Mouse (Mus musculus): ENCODE results near the gene Tbc1d32. TPM values are rescaled to one million over a fixed set of nuclear protein-coding genes. Genes with fewer than 3 reads are reported as not detected.

Gene Tbc1d32
- polyA plus RNA-seq, 1 experiment from 2014 or later, result 3.9 TPM

DNA sequence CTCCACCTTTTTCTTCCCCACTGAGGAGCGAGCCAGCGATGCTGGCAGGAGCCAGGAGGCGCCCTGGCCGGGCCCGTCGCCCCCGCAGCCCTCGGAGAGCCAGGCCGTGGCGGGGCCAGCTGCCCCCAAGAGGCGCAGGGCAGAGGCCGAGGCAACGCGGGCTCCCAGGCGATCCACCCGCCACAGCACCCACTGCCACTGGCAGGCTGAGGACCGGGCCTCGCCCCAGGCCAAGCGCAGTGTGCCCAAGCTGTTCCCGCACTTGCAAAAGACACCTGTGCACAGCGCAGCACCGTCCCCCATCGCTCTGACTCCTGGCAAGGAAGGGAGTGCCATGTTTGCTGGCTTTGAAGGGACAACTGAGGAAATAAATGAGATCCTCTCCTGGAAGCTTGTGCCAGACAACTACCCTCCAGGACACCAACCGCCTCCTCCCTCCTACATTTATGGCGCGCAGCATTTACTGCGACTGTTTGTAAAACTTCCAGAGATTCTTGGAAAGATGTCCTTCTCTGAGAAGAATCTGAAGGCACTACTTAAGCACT, 112.8 kb downstream of the Tbc1d32 start:
- Histone ChIP-seq H3K4me1 (ENCODE audit: insufficient read depth, low read length) (peaks cover 11% of the 10 kb centered on the region; the same call in 1 of the 2 replicates), H3K9me3 (ENCODE audit: low read length) (no peaks in the 10 kb centered on the region), H3K4me2 (replicated peaks; ENCODE audit: low read depth, low read length) (peak overlapping the region; percentile 87), H3K4me3 (ENCODE audit: low read length) (peak overlapping the region; percentile 65), H3K36me3 (ENCODE audit: insufficient read depth, low read length) (0 out of 2 replicates have a peak, but pooled peaks cover 8% of the 10 kb centered on the region), H3K27ac (ENCODE audit: low read length) (peak overlapping the region; percentile 75), H3K27me3 (ENCODE audit: insufficient read depth, low read length) (no peaks in the 10 kb centered on the region), H3K9ac (replicated peaks; ENCODE audit: low read length) (peak overlapping the region; percentile 77)
- ATAC-seq (ENCODE audit: low FRiP score, low TSS enrichment), result peak; percentile 80
- 20% methylated on average over 27 of the region's 27 CpGs for WGBS

DNA sequence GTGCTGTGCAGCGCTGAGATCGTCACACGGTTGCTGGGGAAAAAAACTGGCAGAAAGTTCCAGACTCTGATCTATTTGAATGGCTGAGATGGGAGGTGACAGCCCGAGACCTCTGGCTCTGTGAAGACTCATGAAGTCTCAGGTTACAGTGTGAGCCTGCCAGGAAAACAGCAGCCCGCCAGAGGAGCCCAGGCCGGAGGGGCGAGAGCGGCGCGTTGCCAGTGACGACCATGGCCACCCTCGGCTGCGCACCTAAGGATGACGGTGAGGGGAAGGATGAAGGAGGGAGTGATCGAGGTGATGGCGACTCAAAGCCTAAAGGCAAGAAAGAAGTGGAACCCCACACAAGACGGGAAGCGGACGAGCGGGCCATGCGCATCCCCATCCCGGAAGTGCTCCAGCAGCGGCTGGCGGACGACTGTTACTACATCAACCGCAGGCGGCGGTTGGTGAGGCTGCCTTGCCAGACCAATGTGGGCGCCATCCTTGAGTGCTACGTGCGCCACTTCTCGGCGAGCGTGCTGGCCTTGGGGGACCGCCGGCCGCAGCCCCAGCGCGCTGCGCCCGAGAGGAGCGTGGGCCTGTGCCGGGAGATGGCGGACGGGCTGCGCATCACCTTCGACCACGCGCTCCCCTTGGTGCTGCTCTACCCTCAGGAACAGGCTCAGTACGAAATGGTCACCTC, 113.4 kb downstream of the Tbc1d32 start:
- no peaks in the 10 kb centered on the region for H3K27me3 ChIP-seq (ENCODE audit: insufficient read depth, low read length)
- H3K4me2 ChIP-seq (replicated peaks; ENCODE audit: low read depth, low read length), result peak overlapping the region; percentile 87
- ATAC-seq (ENCODE audit: low FRiP score, low TSS enrichment), result peak; percentile 96
- H3K4me1 ChIP-seq (ENCODE audit: insufficient read depth, low read length), result peaks cover 11% of the 10 kb centered on the region; the same call in 1 of the 2 replicates
- under 1% methylated on average over 47 of the region's 50 CpGs for WGBS
- 0 out of 2 replicates have a peak, but pooled peaks cover 8% of the 10 kb centered on the region for H3K36me3 ChIP-seq (ENCODE audit: insufficient read depth, low read length)
- H3K4me3 ChIP-seq (ENCODE audit: low read length), result peak overlapping the region; percentile 65
- H3K9me3 ChIP-seq (ENCODE audit: low read length), result no peaks in the 10 kb centered on the region
- peak overlapping the region; percentile 75 for H3K27ac ChIP-seq (ENCODE audit: low read length)
- peak overlapping the region; percentile 77 for H3K9ac ChIP-seq (replicated peaks; ENCODE audit: low read length)

DNA sequence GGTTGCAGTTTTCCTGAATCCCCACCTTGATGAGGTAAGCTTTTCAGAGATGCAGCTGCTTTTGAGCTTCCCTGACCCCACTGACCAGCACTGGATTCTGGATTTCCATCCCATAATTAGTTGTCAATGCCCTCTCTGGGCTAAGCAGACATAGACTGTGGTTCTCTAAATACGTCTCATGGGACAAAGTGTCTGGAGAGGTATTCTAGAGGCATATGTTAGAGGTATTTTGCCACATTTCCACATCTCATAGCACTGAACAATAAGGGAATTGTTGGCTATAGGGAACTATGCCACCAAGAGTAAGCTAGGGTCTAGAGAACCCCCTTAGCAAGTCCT, 121.5 kb downstream of the Tbc1d32 start:
- Histone ChIP-seq H3K36me3 (ENCODE audit: insufficient read depth, low read length) (no peaks in the 10 kb centered on the region), H3K9ac (replicated peaks; ENCODE audit: low read length) (peak overlapping the region; percentile 43), H3K27me3 (ENCODE audit: insufficient read depth, low read length) (no peaks in the 10 kb centered on the region), H3K4me1 (ENCODE audit: insufficient read depth, low read length) (0 out of 2 replicates have a peak, but pooled peaks cover 8% of the 10 kb centered on the region), H3K4me3 (ENCODE audit: low read length) (peak overlapping the region; percentile 28), H3K27ac (ENCODE audit: low read length) (no peak overlapping the region), H3K9me3 (ENCODE audit: low read length) (0 out of 2 replicates have a peak, but pooled peaks cover 3% of the 10 kb centered on the region), H3K4me2 (replicated peaks; ENCODE audit: low read depth, low read length) (peak overlapping the region; percentile 47)
- ATAC-seq (ENCODE audit: low FRiP score, low TSS enrichment), result no peak
- WGBS, result 46% methylated on average over 1 of the region's 1 CpGs

DNA sequence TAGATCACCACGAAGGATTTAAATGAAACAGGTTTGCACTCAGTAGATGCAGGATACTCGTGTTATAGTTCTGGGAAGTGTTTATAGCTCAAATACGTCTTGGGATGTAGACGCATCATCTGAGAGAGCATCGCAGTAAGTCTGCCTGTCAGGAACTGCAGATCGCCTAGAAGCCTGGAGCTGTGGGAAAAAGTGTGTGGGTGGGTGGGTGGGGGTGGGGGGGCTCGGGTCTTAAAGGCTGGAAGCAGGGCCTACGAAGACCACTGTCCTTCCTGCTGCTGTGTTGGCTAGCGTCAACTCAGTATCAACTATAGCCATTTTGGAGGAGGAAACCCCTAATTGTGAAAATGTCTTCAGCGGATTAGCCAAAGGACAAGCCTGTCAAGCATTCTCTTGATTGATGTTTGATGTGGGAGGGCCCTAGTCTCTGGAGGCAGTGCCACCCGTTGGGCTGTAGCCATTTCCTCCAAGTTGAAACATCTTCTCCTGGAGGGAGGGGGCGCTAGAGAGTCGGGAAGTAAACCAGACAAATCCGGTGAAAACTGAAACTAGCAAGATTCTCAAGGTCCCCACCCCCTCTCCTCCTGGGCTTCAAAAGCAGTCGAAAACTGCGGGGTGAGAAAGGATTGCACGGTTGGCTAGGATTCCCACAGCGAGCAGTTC, 122.0 kb downstream of the Tbc1d32 start, which contains the start of gene Msl3l2:
Gene Msl3l2 (plus strand): TSS at position 585 of the 663 bp plus-strand sequence.
- ATAC-seq (ENCODE audit: low FRiP score, low TSS enrichment), result peak; percentile 92
- H3K27me3 ChIP-seq (ENCODE audit: insufficient read depth, low read length), result no peaks in the 10 kb centered on the region
- H3K4me3 ChIP-seq (ENCODE audit: low read length), result peak within 1 kb of the TSS; percentile 28
- 0 out of 2 replicates have a peak, but pooled peaks cover 3% of the 10 kb centered on the region for H3K9me3 ChIP-seq (ENCODE audit: low read length)
- H3K4me2 ChIP-seq (replicated peaks; ENCODE audit: low read depth, low read length), result peak within 1 kb of the TSS; percentile 47
- WGBS, result 24% methylated on average over 18 of the region's 18 CpGs
- 0 out of 2 replicates have a peak, but pooled peaks cover 8% of the 10 kb centered on the region for H3K4me1 ChIP-seq (ENCODE audit: insufficient read depth, low read length)
- no peaks in the 10 kb centered on the region for H3K36me3 ChIP-seq (ENCODE audit: insufficient read depth, low read length)
- H3K9ac ChIP-seq (replicated peaks; ENCODE audit: low read length), result peak within 1 kb of the TSS; percentile 43
- no peak within 1 kb of the TSS for H3K27ac ChIP-seq (ENCODE audit: low read length)

DNA sequence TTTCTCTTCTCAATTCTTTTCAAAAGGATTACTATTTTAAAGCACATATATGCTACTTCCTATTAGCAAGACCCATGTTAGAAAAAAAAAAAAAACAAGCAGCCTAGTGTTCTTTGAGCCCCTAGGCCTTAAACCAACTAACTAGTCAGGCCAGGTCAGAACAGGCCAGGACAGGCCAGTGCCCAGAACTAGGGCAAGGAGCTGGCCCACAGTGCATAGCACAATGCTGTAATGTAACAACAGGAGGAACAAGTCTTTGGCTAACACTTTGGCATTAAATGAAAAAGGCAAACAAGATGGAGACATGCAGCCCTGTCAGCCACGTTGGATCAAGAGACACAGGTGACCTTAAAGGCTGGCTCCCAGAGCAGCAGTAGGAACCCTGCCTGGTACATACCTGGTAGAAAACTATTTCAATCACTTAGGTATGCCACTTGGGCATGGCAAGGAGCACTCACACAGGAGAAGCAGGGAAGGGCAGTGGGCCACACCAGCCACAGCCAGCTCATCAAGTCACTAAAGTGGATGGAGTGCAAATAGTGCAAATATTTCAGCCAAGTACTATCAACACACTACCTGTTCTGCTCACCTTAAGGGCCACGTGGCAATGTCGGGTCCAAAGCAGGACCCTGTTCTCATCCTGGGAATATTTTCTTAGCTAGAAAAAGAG, 128.7 kb downstream of the Tbc1d32 start:
- H3K4me2 ChIP-seq (replicated peaks; ENCODE audit: low read depth, low read length), result no peak overlapping the region
- 94% methylated on average over 3 of the region's 3 CpGs for WGBS

DNA sequence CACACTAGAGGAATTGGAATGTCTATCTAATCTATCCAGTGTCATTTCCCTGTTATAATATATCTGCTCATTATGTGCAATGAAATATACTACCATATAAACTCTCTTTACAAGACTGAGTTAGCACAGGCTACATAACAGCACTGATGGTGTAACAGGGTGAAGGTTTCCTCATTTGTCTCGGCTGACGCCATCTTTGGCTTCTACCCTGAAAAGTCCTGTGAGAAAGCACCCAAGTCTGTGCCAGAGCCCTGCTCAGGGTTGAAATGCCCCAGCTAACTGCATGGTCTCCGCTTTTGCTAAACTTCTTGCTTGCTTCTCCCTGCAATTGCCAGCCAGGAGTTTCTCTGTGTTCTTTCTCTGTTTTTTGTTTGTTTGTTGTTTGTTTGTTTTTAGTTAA, 129.4 kb downstream of the Tbc1d32 start:
- no peaks in the 10 kb centered on the region for H3K4me1 ChIP-seq (ENCODE audit: insufficient read depth, low read length)
- 86% methylated on average over 3 of the region's 3 CpGs for WGBS
- no peak overlapping the region for H3K4me2 ChIP-seq (replicated peaks; ENCODE audit: low read depth, low read length)
- H3K27me3 ChIP-seq (ENCODE audit: insufficient read depth, low read length), result no peaks in the 10 kb centered on the region
- no peak overlapping the region for H3K4me3 ChIP-seq (ENCODE audit: low read length)
- no peaks in the 10 kb centered on the region for H3K36me3 ChIP-seq (ENCODE audit: insufficient read depth, low read length)
- 0 out of 2 replicates have a peak, but pooled peaks cover 3% of the 10 kb centered on the region for H3K9me3 ChIP-seq (ENCODE audit: low read length)
- H3K9ac ChIP-seq (replicated peaks; ENCODE audit: low read length), result no peak overlapping the region
- H3K27ac ChIP-seq (ENCODE audit: low read length), result no peak overlapping the region
- ATAC-seq (ENCODE audit: low FRiP score, low TSS enrichment), result no peak

More for the DNA sequence above, 128.7 kb downstream of the Tbc1d32 start:
- Histone ChIP-seq H3K9me3 (ENCODE audit: low read length) (0 out of 2 replicates have a peak, but pooled peaks cover 3% of the 10 kb centered on the region), H3K9ac (replicated peaks; ENCODE audit: low read length) (no peak overlapping the region), H3K4me3 (ENCODE audit: low read length) (no peak overlapping the region), H3K27ac (ENCODE audit: low read length) (no peak overlapping the region), H3K36me3 (ENCODE audit: insufficient read depth, low read length) (no peaks in the 10 kb centered on the region), H3K27me3 (ENCODE audit: insufficient read depth, low read length) (no peaks in the 10 kb centered on the region), H3K4me1 (ENCODE audit: insufficient read depth, low read length) (no peaks in the 10 kb centered on the region)
- no peak for ATAC-seq (ENCODE audit: low FRiP score, low TSS enrichment)

DNA sequence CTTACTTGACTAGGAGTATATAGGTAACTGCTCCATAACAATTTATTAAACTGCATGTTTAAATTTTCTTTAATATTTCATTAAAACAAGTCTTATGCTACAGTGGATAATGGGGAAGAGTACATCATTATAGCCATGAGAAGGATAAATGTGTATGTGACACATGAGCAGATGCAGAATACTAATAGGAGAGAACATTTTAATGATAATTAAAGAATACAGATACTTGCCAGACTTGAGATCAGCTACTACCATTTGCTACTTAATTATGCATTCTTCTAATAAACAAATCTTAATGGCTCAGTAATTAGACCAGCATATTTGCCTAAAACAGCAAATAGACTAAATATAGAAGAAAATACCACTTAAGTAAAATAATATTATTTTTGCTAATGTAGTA, 131.7 kb downstream of the Tbc1d32 start:
- H3K9ac ChIP-seq (replicated peaks; ENCODE audit: low read length), result no peak overlapping the region
- no peaks in the 10 kb centered on the region for H3K36me3 ChIP-seq (ENCODE audit: insufficient read depth, low read length)
- no peak for ATAC-seq (ENCODE audit: low FRiP score, low TSS enrichment)
- no peak overlapping the region for H3K4me3 ChIP-seq (ENCODE audit: low read length)
- no peaks in the 10 kb centered on the region for H3K9me3 ChIP-seq (ENCODE audit: low read length)
- H3K27me3 ChIP-seq (ENCODE audit: insufficient read depth, low read length), result no peaks in the 10 kb centered on the region
- no peak overlapping the region for H3K4me2 ChIP-seq (replicated peaks; ENCODE audit: low read depth, low read length)
- no peak overlapping the region for H3K27ac ChIP-seq (ENCODE audit: low read length)
- H3K4me1 ChIP-seq (ENCODE audit: insufficient read depth, low read length), result no peaks in the 10 kb centered on the region

DNA sequence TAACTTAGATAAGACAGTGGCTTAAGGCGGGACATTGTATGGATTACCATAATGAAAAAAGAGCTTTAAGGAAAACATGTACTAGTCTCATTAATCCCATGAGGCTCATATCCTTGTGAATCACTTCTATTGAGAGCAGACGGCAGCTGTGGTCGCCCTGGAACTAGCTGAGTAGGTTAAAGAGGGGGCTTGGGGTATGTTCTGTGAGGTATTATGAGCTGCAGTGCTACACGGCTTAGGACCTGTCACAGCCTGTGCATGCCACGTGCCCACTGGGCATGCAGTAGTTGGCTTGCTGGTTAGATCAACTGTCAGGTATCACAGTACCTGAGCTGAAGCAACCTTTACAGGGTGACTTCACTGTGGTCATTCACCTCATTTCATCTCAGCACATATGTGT, 133.9 kb downstream of the Tbc1d32 start:
- Histone ChIP-seq H3K27ac (ENCODE audit: low read length) (no peak overlapping the region), H3K9ac (replicated peaks; ENCODE audit: low read length) (no peak overlapping the region), H3K9me3 (ENCODE audit: low read length) (no peaks in the 10 kb centered on the region), H3K27me3 (ENCODE audit: insufficient read depth, low read length) (no peaks in the 10 kb centered on the region), H3K4me2 (replicated peaks; ENCODE audit: low read depth, low read length) (no peak overlapping the region), H3K4me1 (ENCODE audit: insufficient read depth, low read length) (no peaks in the 10 kb centered on the region), H3K36me3 (ENCODE audit: insufficient read depth, low read length) (no peaks in the 10 kb centered on the region), H3K4me3 (ENCODE audit: low read length) (no peak overlapping the region)
- no peak for ATAC-seq (ENCODE audit: low FRiP score, low TSS enrichment)
- 81% methylated on average over 5 of the region's 5 CpGs for WGBS

DNA sequence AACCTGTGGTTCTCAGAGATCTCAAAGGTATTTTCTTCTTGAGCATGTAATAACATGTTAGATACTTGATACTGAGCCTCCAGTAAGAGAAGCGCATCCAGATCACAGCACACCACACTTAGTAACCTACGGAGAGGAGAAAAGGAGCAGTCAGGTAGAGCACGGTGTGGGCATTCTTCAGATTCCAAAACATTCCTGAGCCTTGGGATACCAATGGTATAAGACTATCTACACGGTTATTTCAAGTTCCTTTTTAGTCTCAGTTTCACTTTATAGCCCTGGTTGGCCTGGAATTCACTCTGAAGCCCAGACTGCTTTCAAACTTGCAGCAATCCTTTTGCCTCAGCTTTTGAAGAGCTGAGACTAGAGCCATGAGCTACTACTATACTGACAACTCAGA, 138.8 kb downstream of the Tbc1d32 start:
- 82% methylated on average over 4 of the region's 4 CpGs for WGBS

More for the DNA sequence above, 138.8 kb downstream of the Tbc1d32 start:
- no peak for ATAC-seq (ENCODE audit: low FRiP score, low TSS enrichment)
- Histone ChIP-seq H3K27me3 (ENCODE audit: insufficient read depth, low read length) (no peaks in the 10 kb centered on the region), H3K4me2 (replicated peaks; ENCODE audit: low read depth, low read length) (no peak overlapping the region), H3K36me3 (ENCODE audit: insufficient read depth, low read length) (no peaks in the 10 kb centered on the region), H3K9me3 (ENCODE audit: low read length) (no peaks in the 10 kb centered on the region), H3K27ac (ENCODE audit: low read length) (no peak overlapping the region), H3K4me3 (ENCODE audit: low read length) (no peak overlapping the region), H3K9ac (replicated peaks; ENCODE audit: low read length) (no peak overlapping the region), H3K4me1 (ENCODE audit: insufficient read depth, low read length) (no peaks in the 10 kb centered on the region)
